ENCODE assay signal across 20 mouse cellular contexts in genomic region chr1:126765506-126766170, GRCm38 (mm10).
DNase-seq lines count a peak whose midpoint lies in the region; ATAC-seq lines count a peak whose summit lies in the region.
"Had no signal": no experiment of that assay in that cellular context is flagged by ENCODE, and none has a peak within 500 bp of the region (broad histone marks: within the 10 kb centered on the region; RNA-seq: fewer than 3 reads in every experiment).

No protein-coding gene starts in this region.

- H3K9ac ChIP-seq in forebrain, embryonic 12.5 days, result no peak overlapping the region
- H3K9ac ChIP-seq in neural tube, embryonic 11.5 days (ENCODE audit: low read length), result no peak overlapping the region
- H3K9ac ChIP-seq in midbrain, embryonic 14.5 days (replicated peaks; ENCODE audit: low read length), result no peak overlapping the region
- H3K9ac ChIP-seq: embryonic facial prominence, embryonic 13.5 days; limb, embryonic 13.5 days; liver, embryonic 14.5 days had no signal

- peaks cover 31% of the 10 kb centered on the region for H3K27me3 ChIP-seq in forebrain, embryonic 10.5 days (ENCODE audit: poor library complexity, severe bottlenecking)
- no peaks in the 10 kb centered on the region; the same call in 1 of the 2 replicates for H3K27me3 ChIP-seq in forebrain, embryonic 12.5 days
- no peaks in the 10 kb centered on the region for H3K27me3 ChIP-seq in neural tube, embryonic 11.5 days (ENCODE audit: control insufficient read depth, insufficient read depth, low read length)
- no peaks in the 10 kb centered on the region for H3K27me3 ChIP-seq in midbrain, embryonic 14.5 days (ENCODE audit: control insufficient read depth, insufficient read depth, low read length)
- H3K27me3 ChIP-seq: limb, embryonic 13.5 days had no signal

- H3K9me3 ChIP-seq in forebrain, embryonic 10.5 days, result no peaks in the 10 kb centered on the region
- H3K9me3 ChIP-seq in forebrain, embryonic 12.5 days, result no peaks in the 10 kb centered on the region
- H3K9me3 ChIP-seq in neural tube, embryonic 11.5 days (ENCODE audit: control insufficient read depth, low read length), result no peaks in the 10 kb centered on the region
- H3K9me3 ChIP-seq in midbrain, embryonic 14.5 days (ENCODE audit: control insufficient read depth, low read length), result no peaks in the 10 kb centered on the region
- H3K9me3 ChIP-seq: embryonic facial prominence, embryonic 13.5 days; limb, embryonic 13.5 days had no signal

- peaks cover 39% of the 10 kb centered on the region for H3K4me1 ChIP-seq in forebrain, embryonic 10.5 days
- H3K4me1 ChIP-seq in forebrain, embryonic 12.5 days, result peaks cover 17% of the 10 kb centered on the region
- H3K4me1 ChIP-seq in neural tube, embryonic 11.5 days (ENCODE audit: control insufficient read depth, insufficient read depth, low read length), result peaks cover 2% of the 10 kb centered on the region; the same call in 1 of the 2 replicates
- peaks cover 13% of the 10 kb centered on the region for H3K4me1 ChIP-seq in midbrain, embryonic 14.5 days (ENCODE audit: control insufficient read depth, insufficient read depth, low read length)

- no peak overlapping the region for H3K4me2 ChIP-seq in forebrain, embryonic 12.5 days
- no peak overlapping the region for H3K4me2 ChIP-seq in neural tube, embryonic 11.5 days (ENCODE audit: low read depth)
- H3K4me2 ChIP-seq in midbrain, embryonic 14.5 days (ENCODE audit: low read length), result no peak overlapping the region
- H3K4me2 ChIP-seq: embryonic facial prominence, embryonic 13.5 days; limb, embryonic 13.5 days had no signal

- no peak overlapping the region; the same call in 1 of the 2 replicates for H3K27ac ChIP-seq in forebrain, embryonic 10.5 days
- H3K27ac ChIP-seq in forebrain, embryonic 12.5 days, result no peak overlapping the region
- no peak overlapping the region; the same call in 1 of the 2 replicates for H3K27ac ChIP-seq in neural tube, embryonic 11.5 days (ENCODE audit: low read depth, low read length)
- H3K27ac ChIP-seq in midbrain, embryonic 14.5 days (replicated peaks; ENCODE audit: low read depth, low read length), result no peak overlapping the region
- H3K27ac ChIP-seq: embryonic facial prominence, embryonic 13.5 days; kidney, postnatal 0 days; layer of hippocampus, adult 2 months; limb, embryonic 13.5 days; liver, embryonic 14.5 days had no signal

- 46% methylated on average over 6 of the region's 6 CpGs for whole genome bisulfite sequencing in forebrain, embryonic 10.5 days
- WGBS in forebrain, embryonic 12.5 days, result 28% methylated on average over 6 of the region's 6 CpGs
- 61% methylated on average over 6 of the region's 6 CpGs for WGBS in neural tube, embryonic 11.5 days
- WGBS in midbrain, embryonic 14.5 days, result 11% methylated on average over 6 of the region's 6 CpGs

- ATAC-seq in forebrain, embryonic 12.5 days (ENCODE audit: low FRiP score), result no peak
- no peak for ATAC-seq in neural tube, embryonic 11.5 days (ENCODE audit: insufficient read depth, low FRiP score, low TSS enrichment)
- ATAC-seq in midbrain, embryonic 14.5 days (ENCODE audit: low FRiP score, low TSS enrichment), result peak; percentile 78
- ATAC-seq: CD4-positive, CD25-positive, alpha-beta regulatory T cell, adult 4 months; intestine, postnatal 0 days had no signal

- H3K4me3 ChIP-seq in forebrain, embryonic 10.5 days, result no peak overlapping the region
- H3K4me3 ChIP-seq in forebrain, embryonic 12.5 days (replicated peaks), result no peak overlapping the region
- no peak overlapping the region for H3K4me3 ChIP-seq in neural tube, embryonic 11.5 days (ENCODE audit: low read depth, low read length)
- H3K4me3 ChIP-seq in midbrain, embryonic 14.5 days (replicated peaks; ENCODE audit: low read depth, low read length), result no peak overlapping the region
- H3K4me3 ChIP-seq: embryonic facial prominence, embryonic 13.5 days; layer of hippocampus, adult 2 months; limb, embryonic 13.5 days had no signal

- DNase-seq in forebrain, embryonic 10.5 days (ENCODE audit: extremely low spot score, low spot score), result peak; percentile 29
- DNase-seq in neural tube, embryonic 11.5 days (ENCODE audit: low spot score), result peak; percentile 9
- no peak for DNase-seq in neural tube, embryonic 10.5 days (ENCODE audit: extremely low spot score, low spot score)
- DNase-seq in midbrain, embryonic 14.5 days, result peak; percentile 75
- no peak for DNase-seq in left cerebral cortex, postnatal 14 days (ENCODE audit: low spot score in 2 of 2)
- DNase-seq in adrenal gland, postnatal 10 days, result no peak
- no peak for DNase-seq in urinary bladder, adult 2 months (ENCODE audit: low spot score)
- DNase-seq: cerebellum, postnatal 14 days; lung, postnatal 14 days; right cerebral cortex, postnatal 25 days; thymus, postnatal 14 days had no signal

- intact Hi-C loops in left cerebral cortex, postnatal 14 days (cut with DNase I), result no loop called here

- no peaks in the 10 kb centered on the region for H3K36me3 ChIP-seq in forebrain, embryonic 10.5 days (replicated peaks)
- H3K36me3 ChIP-seq in forebrain, embryonic 12.5 days (replicated peaks), result no peaks in the 10 kb centered on the region
- no peaks in the 10 kb centered on the region for H3K36me3 ChIP-seq in neural tube, embryonic 11.5 days (ENCODE audit: control insufficient read depth, insufficient read depth, low read length)
- no peaks in the 10 kb centered on the region for H3K36me3 ChIP-seq in midbrain, embryonic 14.5 days (ENCODE audit: control insufficient read depth, insufficient read depth, low read length)
- H3K36me3 ChIP-seq: embryonic facial prominence, embryonic 13.5 days; G1E; limb, embryonic 13.5 days had no signal

Comparison
In these comparisons a context has a peak if more than half of its experiments do, and no peak if none do; other contexts are left out.
1. DNase-seq: peak in forebrain, embryonic 10.5 days (single experiment), neural tube, embryonic 11.5 days (single experiment) and midbrain, embryonic 14.5 days (single experiment); none in neural tube, embryonic 10.5 days (single experiment), left cerebral cortex, postnatal 14 days (0 of 2), adrenal gland, postnatal 10 days (single experiment) and urinary bladder, adult 2 months (single experiment).